Mouse (Mus musculus): ENCODE measurements around the gene Mybl2.
"Not testable (repeated sequence)": the region's sequence is repeated elsewhere in the genome, so short reads cannot be mapped to it uniquely, and the experiment has no call there.

The Mybl2 gene

DNA sequence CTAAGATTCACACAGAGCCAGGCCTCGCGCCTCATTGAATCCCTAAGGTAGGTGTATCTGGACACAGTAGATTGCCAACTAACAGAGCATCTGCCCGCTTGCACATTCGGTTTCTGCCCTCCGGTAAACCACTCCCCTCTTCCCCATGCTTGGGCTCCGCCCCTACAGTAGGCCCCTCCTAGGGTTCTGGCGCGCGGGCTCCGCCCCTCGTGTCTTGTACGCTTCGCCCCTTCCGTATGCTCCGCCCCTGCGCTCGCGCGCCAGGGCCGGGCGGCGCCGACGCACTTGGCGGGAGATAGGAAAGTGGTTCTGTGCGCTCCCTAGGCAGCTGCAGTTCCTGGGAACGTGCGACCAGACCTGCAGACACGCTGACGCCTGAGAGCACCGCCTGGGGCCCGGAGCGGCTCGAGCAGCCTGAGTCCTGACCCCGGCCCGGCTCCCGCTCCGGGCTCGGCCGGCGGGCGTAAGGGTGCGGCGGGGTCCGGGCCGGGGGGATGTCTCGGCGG is at the start of gene Mybl2:
Gene Mybl2 (plus strand): TSS at position 353 of the 506 bp plus-strand sequence.
- DNase-seq: peak; percentile 97

DNA sequence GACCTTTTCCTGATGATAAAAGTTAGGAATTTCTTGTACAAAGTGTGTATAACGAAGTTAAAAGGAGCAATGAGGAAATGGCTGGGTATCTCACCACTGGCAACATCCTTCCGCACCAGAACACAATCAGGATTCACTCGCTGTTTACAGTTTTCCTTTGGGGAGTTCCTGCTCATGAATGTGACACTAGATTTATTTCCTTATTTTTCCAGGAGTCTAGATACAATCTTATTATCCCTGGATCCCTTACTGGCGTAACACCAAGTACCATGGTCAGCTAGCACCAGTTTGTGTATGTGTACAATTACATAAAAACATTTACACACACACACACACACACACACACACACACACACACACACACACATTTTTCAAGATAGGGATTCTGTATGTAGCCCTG is 47.2 kb upstream of the Mybl2 start:
- no peak for DNase-seq

DNA sequence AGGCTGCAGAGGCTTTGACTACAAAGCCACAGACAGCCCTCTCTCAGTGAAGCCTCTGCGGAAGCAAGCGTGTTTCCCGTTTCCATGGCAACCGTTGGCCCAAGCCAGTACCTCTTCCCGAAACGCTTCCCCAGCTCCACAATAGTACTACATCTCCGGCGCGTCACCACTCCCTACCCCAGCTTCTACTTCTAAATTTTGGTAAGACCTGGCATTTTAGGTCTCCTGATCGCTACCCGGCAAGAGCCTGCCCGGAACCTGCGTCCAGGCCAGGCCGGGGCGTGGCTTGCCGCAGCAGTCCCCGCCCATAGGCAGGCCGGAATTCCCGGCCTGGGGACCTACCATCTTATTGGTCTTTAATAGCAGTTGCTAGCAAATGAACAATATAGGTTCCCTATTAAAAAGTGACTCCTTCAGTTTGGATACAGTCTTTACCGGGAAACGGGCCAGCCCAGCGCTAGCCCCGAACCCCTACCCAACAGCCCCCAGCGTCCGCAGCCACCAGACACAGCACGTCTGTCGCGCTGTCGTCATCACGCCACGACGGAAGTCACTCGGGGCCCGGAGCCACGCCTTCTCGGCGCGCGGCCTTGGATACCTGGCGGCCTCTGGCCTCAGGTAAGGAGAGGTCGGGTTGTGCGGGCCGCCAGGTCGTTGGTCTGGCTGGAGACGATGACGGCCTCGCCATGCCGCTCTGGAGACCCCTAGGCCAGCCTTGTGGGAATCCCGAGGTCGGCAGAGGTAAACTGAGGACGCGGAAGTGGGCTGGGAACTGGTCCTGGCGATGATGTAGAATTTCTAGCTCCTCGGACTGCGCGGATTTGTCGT is 37.4 kb upstream of the Mybl2 start, which contains the start of gene Ift52:
Gene Ift52 (plus strand): TSS at position 439 of the 828 bp plus-strand sequence.
- peak; percentile 96 for DNase-seq

- DNase-seq: no peak
Observed at GRCm38 (mm10) chr2:163031289-163031688, 23.2 kb upstream of the Mybl2 start.

DNA sequence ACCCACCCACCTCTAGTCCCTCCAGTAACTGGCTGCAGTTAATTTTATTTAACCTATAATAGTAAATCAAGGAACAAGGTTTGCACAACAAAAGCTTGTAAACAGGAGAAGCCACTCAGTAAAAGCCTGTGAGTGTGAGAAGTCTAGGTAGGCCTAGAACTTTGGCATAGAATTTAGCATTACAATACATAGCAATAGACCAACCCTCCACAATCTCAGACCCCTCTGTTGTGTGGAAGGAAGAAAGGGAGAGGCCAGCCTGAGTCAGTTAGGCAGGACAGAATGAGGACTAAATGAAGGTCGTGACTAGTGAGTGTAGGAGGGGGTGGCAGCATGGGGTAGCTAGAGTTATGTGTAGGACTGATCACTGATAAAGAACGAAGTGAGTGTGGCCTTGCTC is 22.7 kb upstream of the Mybl2 start:
- DNase-seq: no peak

- no peak for DNase-seq
Observed at GRCm38 (mm10) chr2:163032622-163033021, 21.9 kb upstream of the Mybl2 start.

- DNase-seq: no peak
Observed at GRCm38 (mm10) chr2:163039940-163040339, 14.5 kb upstream of the Mybl2 start.

- DNase-seq: peak; percentile 86
Observed at GRCm38 (mm10) chr2:163048125-163048524, 6.4 kb upstream of the Mybl2 start.

DNA sequence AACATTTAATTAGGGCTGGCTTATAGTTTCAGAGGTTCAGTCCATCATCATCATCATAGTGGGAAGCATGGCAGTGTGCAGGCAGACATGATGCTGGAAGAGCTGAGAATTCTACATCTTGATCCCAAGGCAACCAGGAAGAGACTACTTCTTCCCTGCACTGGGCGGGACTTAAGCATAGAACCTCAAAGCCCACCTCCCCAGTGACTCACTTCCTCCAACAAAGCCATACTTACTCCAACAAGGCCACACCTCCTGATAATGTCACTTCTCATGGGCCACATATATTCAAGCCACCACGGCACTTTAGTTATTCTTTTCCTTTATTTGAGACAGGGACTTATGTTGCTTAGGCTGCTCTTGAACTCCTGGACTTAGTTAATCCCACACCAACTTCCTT is 5.4 kb upstream of the Mybl2 start:
- no peak for DNase-seq

GRCm38 (mm10) chr2:163051691-163052090 is 2.8 kb upstream of the Mybl2 start:
- DNase-seq: no peak

DNA sequence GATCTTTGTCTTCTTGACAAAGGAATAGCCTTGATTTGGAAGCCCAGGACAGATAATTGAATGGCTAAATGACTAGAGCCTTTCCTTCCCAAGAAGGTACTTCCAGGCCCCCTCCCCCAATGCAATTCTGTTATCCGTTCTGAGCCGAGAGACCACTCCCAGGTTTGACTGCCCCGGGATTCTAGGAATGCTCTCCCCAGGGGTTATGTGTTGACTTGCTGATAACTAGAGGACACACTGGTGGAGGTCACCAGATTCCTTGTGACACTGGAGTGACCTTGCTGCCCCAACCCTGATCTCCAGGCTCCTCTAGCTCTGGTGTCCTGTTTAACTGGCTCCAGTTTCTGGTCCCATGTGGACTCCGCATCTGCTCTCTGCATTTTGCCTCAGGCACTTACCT is 2.4 kb upstream of the Mybl2 start:
- DNase-seq: no peak

DNA sequence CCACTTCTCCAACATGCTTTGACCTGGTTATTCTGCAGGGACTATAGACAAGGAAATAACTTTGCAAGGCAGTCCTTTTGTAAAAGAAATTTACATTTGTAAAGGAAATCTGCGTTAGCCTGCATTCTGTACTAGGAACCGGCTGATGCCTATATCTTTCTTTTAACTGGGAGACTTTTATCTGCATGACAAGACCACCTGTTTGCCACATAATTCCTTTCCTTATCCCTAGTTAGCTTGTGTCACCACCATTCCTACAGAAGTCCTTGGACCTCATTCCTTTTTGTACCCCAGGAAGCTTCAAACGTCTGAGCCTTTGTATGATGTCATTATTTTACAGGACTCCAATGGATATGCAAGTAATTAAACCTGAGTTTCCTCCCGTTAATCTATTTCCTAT is 1.7 kb upstream of the Mybl2 start:
- DNase-seq: no peak

DNA sequence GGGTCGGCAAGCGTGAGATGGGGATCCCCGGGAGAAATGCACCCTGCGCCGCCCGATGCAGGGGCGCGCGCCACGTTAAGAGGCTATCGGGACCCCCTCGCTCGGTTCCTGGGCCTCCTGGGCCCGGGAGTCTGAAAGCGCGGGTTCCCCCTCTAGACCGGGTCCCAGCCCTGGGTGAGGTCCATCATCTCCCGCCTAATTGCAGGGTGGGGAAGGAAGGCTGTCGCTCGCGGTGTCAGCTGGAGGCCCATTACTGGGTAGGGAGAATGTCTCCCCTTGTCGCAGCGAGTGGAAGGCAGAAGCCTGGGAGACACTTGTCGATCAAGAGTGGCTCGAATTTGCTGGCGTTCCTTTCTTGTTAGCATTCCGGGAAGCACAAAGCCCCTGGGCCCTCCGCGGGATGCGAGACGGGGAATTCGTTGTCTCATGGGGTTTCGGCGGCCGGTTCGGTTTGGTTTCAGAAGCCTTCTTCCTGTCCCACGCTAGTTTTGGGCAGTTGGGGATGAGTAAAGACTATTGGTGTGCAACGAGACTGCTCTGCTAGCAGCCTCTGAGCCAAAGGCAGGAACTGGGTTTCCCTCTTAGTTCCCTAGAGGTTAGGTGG is 506 bp downstream of the Mybl2 start:
- DNase-seq: peak; percentile 43

DNA sequence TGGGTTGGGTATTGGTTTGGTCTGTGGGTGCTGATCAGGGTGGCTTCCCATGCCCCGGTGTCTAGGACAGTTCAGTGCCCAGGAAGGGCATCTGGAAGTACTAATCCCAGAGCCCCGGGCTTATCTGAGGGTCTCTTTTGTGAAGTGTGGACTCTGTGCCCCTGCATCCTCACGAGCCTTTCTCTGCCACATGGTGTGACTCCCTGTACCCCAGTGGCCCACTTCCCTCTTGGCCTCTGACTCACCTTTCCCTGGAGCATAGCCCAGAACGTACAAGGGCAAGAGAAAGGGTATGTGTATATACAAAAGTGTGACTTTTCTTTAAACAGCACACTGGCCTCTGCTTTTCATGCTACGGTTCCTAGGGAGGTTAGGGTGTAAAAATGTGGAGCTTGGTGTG is 1.2 kb downstream of the Mybl2 start:
- DNase-seq: no peak

- no peak for DNase-seq
Observed at GRCm38 (mm10) chr2:163056584-163056983, 2.1 kb downstream of the Mybl2 start.

DNA sequence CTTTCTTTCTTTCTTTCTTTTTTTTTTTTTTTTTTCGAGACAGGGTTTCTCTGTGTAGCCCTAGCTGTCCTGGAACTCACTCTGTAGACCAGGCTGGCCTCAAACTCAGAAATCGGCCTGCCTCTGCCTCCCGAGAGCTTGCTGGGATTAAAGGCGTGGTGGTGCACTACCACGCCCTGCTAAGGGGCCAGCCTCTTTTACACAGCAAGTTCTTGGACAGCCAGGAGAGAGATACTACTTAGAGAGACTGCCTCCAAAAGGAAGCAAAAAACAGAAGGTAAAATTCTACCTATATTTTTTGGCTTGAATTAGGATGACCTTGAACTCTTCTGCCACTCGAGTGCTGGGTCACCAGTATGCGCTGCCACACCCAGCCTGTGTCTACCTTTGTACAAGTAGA is 4.5 kb downstream of the Mybl2 start:
- DNase-seq: not testable (repeated sequence)

DNA sequence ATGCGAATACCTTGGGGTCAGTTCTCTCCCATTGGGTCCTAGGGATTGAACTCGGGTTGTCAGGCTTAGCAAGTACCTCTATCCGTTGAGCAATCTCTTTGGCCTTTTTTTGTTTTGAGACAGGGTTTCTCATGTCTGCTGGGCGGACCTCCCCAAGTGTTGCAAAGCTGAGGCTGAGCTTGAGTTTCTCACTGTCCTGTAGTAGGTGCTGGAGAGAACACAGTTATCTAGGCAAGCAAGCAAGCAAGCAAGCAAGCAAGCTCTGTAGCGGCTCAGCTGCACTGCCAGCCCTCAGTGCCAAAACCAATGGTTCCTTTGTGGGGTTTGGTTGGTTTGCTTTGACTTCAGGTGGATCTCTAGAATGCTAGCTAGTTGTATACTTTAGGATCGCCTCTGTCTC is 6.1 kb downstream of the Mybl2 start:
- DNase-seq: no peak

DNA sequence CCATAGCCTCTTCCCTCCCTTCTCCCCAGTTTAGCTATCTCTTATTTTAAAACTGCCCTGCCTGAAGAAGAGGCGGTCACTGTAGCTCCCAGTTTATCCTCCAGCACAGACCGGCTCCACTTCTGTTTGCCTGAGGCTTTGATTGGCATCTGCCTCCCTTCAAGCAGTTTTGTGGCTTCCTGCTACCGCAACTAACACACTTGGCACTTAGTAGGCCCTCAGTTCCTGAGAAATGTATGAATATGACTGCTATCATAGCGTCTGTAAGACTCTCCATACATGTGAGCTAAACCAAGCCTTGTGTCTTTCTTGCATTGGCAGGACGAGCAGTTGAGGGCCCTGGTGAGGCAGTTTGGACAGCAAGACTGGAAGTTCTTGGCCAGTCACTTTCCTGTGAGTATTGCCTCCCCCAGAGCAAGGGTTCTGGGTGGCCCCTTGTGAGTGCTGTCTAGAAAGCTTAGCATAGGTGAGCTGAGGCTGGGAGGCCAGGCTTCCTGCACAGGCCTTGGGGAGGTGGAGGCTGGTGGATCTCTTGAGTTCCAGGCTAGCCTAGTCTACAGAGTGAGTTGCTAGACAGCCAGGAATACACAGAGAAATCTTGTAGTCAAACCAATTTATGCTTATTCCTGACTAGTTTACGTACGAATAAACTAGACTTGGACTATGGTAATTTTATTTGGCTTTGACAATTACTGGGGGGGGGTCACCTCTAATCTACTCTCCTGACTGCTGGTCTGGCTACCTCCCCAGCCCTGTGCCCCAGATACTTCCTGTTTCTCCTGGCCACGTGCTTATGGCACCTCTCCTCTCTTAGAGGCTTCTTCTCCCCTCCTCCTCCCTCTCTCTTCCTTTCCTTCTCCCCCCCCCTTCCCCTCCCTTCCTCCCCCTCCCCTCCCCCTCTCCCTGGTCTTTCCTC is 7.0 kb downstream of the Mybl2 start:
- DNase-seq: no peak

DNA sequence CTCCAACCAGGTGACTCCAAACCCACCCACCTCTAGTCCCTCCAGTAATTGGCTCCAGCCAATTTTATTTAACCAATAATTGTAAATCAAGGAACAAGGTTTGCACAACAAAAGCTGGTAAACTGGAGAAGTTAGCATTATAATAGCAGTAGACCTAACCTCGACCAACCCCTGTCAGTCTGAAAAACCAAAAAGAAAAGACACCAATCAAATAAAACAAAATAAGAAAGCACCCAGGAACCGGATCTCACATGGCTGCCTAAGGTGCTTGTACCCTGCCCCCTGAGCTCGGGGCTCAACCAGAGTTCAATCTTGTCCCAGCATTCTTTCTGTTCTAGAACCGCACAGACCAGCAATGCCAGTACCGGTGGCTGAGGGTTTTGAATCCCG is 7.6 kb downstream of the Mybl2 start:
- no peak for DNase-seq

GRCm38 (mm10) chr2:163066326-163066725 is 11.8 kb downstream of the Mybl2 start:
- no peak for DNase-seq

DNA sequence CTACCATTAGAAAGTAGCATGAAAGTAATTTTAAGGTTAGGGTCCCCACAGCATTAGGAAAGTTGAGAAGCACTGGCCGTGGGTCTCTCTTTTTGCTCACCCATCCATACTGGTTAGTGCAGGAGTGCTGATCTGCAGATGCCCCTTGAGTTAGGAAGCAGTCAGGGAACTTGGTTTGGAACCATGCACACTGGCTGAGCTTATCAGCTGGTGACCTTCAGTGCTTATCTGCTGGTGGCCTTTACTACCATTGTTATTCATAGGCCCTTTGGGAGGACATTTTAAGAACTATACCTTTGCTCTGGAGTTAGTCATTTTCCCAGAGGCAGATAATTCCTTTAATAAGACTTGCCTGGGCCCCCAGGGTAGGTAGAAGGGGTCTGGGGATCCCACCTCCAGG is 12.7 kb downstream of the Mybl2 start:
- DNase-seq: no peak

- DNase-seq: peak; percentile 36
Observed at GRCm38 (mm10) chr2:163070213-163070612, 15.7 kb downstream of the Mybl2 start.

DNA sequence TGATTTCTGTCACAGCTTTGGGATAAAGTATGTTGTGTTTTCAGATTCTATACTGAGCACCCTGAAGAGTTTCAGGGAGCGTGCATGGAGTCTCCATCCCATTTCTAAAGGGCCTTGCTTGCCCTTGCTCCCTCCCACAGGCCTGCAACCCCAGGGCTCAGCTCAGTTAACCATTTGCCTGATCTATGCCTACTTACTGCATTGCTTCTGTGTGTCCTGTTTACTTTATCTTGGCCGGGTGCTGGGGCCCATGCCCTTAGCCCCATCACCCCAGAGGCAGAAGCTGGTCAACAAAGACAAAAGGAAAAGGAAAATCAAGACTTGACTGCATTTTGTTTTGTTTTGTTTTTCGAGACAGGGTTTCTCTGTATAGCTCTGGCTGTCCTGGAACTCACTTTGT is 17.1 kb downstream of the Mybl2 start:
- DNase-seq: no peak

Measured in thymus, postnatal 4 days (tissue).